Mouse (Mus musculus) retina, postnatal 1 day (tissue): Measurements from ENCODE around the gene Pde11a.
"Not testable (repeated sequence)": the region's sequence is repeated elsewhere in the genome, so short reads cannot be mapped to it uniquely, and the experiment has no call there.

Experiments
- DNase-seq: peaks from one replicate; pipeline ENCODE4 v3.0.0-alpha.2; 2012

The Pde11a gene

DNA sequence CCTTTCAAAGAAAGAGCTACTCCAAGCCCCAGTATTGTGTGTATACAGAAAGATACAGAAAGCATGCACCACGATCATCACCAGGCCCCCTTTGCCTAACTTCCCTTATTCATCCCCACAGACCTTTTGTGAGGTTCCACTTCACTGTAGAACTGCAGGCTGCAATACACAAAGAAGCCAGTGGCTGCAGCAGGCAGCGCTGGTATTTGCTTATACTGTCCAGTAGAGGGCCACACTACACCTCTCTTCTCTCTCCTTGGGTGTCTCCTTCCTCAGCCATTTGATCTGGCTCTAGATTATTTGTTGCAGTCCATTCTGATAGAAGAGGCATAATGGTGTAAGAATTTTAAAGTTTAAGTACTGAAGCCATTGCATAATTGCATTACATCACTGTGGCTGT, 353.4 kb downstream of the Pde11a start:
- peak; percentile 89 for DNase-seq

GRCm38 (mm10) chr2:75983847-75984246, 354.7 kb downstream of the Pde11a start:
- no peak for DNase-seq

DNA sequence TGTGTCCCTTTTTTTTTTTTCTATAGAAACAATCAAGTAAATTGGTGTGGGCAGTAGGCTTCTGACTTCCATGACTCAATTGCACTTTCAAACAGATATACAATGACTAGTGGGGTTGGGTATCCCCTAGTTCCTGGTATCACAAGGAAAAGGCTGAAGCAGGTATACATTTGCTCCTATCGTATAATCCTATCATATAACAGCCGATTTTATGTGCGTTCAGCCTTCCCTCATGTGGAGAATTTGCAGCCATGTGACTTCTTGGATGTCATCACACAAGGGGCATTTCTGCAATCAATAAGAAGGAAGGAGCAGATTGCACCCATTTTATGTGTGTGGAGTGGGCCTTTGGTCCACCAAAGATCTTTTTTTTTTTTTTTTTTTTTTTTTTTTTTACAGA, 355.5 kb downstream of the Pde11a start:
- no peak for DNase-seq

GRCm38 (mm10) chr2:75982626-75983025, 355.9 kb downstream of the Pde11a start:
- DNase-seq: no peak

DNA sequence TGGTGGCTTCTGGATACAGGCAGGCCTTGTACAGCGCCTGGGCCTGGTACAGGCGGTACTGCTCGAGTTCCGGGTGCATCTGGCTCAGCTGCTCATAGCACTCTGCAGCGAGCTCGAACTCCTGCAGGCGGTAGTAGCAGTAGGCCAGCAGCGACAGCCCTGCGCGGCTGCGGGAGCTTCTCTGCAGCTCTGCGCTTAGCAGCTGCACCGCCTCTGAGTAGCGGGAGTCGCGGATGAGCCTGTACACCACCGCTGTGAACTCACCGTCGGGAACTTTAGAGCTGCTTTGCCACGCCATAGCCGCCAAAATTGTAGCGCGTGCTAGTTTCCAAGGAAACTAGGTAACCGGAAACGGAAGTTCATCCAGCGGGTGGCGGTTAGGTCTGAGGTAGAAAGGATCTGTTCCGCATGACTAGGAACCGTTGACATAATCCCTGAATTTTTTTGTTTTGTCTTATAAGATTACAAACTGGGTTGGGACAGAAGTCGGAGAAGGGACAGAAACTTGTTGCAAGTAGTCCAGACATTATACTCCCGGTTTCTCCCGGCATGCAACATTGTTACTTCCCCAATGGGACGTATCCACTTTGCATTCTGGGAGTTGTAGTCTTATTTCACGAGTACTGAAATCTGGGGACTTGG, 357.0 kb downstream of the Pde11a start, which contains the start of gene Ttc30a1:
Ttc30a1 (minus strand) TSS at position 528 of the 642 bp plus-strand sequence.
- DNase-seq: peak; percentile 93

GRCm38 (mm10) chr2:75980933-75981439, 357.6 kb downstream of the Pde11a start:
- not testable (repeated sequence) for DNase-seq

DNA sequence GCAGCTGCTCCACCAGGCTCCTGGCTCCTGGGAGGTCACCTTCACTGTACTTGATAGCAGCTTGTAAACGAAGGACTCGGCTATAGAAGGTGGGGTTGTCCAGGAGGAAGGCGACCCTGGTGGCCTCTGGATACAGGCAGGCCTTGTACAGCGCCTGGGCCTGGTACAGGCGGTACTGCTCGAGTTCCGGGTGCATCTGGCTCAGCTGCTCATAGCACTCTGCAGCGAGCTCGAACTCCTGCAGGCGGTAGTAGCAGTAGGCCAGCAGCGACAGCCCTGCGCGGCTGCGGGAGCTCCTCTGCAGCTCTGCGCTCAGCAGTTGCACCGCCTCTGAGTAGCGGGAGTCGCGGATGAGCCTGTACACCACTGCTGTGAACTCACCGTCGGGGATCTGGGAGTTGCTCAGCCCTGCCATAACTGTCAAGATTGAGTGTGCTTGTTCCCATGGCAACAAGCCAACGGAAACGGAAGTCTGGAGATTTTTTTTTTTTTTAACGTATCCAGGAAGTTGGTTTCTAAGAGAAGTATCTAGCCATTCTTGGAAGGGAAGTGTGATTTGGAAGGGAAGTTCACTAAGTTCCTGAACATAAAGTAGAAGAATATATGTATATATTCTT, 360.7 kb downstream of the Pde11a start, which contains the start of gene Ttc30a2:
Ttc30a2 (minus strand) TSS at position 419 of the 617 bp plus-strand sequence.
- peak; percentile 45 for DNase-seq

DNA sequence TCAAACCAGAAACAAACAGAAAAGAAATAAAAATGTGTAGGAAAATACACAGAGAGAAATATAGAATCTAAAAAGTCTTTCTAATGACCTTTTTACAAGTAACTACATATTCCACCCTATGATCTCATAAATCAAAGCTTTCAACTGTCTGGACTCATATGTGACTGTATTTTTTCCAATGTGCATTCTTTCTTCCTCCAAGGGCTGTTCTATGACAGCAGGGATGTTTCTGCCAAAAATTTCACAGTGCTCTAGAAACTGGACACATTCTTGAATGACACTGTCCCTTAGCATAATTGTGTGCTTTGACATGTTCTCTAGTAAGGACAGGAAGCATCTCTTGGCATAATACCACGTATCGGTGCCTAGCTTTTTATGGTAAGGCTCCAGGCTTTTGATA, 362.5 kb downstream of the Pde11a start:
- not testable (repeated sequence) for DNase-seq

DNA sequence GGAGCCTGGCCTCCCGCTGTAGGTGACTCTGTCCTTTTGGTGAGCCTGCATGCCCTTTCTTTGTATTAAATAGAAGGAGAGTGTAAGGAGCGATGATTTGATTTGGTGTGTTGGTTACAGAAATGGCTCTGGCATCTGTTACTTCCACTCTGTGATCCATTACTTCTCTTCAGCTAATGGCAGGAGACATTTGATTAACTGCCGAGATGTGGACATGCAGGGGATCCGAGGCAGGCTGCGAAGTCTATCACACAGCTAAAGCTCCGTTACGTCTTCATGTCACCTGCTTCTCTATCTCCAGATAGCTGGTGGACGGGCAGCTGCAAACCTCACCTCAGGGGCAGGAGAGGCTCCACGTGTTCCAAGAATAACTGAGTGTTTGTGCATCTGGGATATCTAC, 364.4 kb downstream of the Pde11a start:
- DNase-seq: no peak

DNA sequence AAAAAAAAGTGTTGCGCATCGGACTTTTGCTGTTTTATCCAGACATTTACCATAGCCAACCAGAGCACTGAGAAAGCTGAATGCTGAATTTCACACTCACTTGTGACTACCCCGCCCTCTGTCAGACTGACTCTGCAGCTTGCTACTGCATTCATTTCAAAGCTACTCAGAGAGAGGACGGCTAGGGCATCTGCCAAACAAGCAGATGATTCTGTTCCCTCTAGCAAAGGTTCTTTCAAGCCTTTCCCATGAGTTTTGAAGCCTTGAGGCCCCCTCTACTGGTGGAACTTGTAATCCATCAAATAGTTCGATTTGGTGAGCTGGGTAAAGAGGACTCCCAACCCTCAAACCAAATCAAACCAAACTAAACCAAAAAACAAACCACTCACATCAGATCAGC, 373.6 kb downstream of the Pde11a start:
- DNase-seq: peak; percentile 78

GRCm38 (mm10) chr2:75964512-75964911, 374.1 kb downstream of the Pde11a start:
- peak; percentile 66 for DNase-seq

DNA sequence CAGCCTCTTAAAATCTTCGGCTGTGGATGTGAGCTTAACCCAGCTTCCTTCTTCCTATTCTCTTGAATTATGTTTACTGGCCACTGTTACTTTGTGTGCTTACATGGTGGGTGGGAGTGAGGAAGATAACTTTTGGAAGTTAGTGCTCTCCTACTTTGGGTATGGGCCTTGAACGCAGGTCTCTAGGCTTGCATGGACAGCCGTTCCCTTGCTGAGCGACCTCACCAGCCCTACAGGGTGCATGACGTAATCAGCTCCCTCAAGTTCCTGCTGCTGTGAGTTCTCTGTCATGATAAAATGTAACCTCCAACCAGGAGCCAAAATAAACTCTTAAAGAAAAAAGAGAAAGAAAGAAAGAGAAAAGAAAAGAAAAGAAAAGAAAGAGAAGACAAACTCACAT, 374.5 kb downstream of the Pde11a start:
- no peak for DNase-seq

- peak; percentile 5 for DNase-seq
Measured at GRCm38 (mm10) chr2:75963211-75963840, 375.2 kb downstream of the Pde11a start.

GRCm38 (mm10) chr2:75960366-75961330, 377.9 kb downstream of the Pde11a start:
- peak; percentile 50 for DNase-seq

DNA sequence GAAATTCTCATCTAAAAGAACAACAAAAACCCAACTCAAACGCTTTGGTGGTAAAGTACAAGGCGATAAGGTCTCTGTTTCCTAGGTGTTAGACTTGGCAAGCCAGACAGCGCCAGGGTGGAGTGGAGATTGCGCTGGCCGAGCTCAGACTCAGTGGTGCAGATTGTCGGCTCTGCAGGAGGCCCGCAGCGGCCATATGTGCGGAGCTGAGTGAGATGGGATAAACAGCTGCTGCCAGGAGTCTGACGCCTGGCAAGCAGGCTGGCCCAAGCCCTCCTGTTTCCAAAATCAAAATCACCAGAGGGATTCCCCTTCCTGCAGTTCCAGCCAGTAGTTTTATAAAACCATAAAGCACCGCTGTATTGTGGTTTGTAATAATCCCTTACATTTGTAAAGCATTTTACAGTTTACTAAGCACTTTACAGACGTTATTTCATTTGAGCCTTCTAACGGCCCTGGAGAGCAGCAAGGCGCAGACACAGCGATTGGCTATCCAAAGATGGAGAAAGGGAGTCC, 378.7 kb downstream of the Pde11a start:
- DNase-seq: peak; percentile 66

- peak; percentile 74 for DNase-seq
Measured at GRCm38 (mm10) chr2:75959183-75959849, 379.3 kb downstream of the Pde11a start.

DNA sequence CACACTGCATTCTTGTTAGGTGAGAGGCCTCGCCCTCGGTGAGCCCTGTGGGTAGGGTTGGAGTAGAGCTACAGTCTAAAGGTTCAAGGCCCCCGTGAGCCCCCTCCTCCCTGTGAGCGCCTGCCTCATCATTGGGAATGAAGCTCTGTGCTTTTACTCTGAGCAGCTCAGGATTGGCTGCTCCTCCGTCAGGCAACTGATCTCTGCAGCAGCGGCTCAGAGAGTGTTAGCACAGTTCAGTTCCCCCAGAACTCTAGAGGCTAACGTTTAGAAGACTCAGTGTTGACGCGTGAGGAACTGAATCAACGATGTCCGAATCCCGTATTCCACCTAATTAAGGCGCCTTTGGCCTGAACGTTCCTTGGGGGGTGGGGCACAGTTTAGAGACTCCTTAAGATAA, 382.9 kb downstream of the Pde11a start:
- DNase-seq: peak; percentile 2

- no peak for DNase-seq
Measured at GRCm38 (mm10) chr2:75953320-75953719, 385.3 kb downstream of the Pde11a start.

- no peak for DNase-seq
Measured at GRCm38 (mm10) chr2:75950685-75951084, 387.9 kb downstream of the Pde11a start.
